Mouse (Mus musculus) gonadal fat pad, adult 2 months (tissue): ENCODE results near the gene Fzd4. TPM values are rescaled to one million over a fixed set of nuclear protein-coding genes. Genes with fewer than 3 reads are reported as not detected.

Experiments
- DNase-seq: peaks from one replicate; pipeline ENCODE4 v3.0.0-alpha.2; 2012; ENCODE audit warnings: low read depth
- polyA plus RNA-seq: library from polyadenylated mRNA; depleted of rRNA; stranded (reverse); fragments of >200 nt; gene quantifications from 2 replicates; pipeline ENCODE4 v1.2.3, GENCODE M21; 2012; rRNA removed

Gene Fzd4
- polyA plus RNA-seq, 1 experiment, result 80.9 TPM

DNA sequence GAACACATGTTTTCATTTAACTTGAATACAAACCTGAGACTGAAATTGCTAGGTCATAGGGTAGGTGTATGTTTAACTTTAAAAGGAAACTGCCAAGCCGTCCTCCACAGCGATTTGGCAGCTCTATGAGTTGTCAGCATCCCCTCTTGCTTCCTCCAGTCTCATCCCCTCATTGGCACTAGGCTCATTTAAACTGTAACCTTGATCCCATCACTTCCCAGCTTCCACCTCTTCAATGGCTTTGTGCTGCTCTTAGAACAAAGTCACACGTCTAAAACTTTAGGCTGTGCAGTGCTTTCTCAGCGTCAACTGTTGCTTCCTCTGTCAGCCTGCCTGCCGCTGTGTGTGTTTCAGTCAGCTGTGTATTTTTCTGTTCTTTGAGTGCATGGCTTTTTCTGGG lies 22.9 kb downstream of the Fzd4 start:
- no peak for DNase-seq

DNA sequence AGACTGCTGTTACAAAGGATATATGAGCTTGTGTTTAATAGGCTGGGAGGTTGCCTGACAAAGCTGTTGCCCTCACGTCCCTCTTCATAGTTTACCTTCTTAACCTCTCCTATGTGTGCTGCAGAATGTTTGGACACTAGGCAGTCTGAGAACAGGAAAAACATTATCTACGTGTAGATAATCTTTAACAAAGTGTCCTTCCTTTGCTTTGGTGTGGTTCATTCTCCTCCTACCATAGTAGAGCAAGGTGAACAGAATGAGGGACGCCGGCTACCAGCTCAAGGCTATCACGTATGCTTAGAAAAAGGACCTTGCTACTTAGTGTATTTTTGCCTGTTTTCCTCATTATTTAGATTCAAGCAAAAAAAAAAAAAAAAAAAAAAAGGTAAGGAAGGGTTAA lies 24.6 kb downstream of the Fzd4 start:
- no peak for DNase-seq

DNA sequence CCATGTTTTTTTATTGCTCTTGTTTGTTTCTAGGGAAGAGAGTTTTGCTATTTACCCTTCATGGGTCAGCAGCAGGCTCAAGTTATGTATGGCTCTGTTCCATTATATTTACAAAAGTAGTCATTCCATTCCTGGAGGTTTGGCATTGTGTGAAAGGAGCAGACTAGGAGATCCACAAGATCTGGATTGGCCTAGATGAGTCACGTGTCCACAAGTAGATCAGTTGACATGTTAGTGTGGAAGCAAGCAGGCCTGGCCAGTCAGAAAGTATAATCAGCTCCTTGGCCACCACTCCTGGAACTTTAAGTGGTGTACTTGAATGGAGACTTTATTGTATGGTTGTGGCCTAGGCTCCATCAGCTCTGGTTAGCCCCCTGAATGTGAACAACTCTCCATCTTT lies 25.2 kb downstream of the Fzd4 start:
- DNase-seq, result no peak

DNA sequence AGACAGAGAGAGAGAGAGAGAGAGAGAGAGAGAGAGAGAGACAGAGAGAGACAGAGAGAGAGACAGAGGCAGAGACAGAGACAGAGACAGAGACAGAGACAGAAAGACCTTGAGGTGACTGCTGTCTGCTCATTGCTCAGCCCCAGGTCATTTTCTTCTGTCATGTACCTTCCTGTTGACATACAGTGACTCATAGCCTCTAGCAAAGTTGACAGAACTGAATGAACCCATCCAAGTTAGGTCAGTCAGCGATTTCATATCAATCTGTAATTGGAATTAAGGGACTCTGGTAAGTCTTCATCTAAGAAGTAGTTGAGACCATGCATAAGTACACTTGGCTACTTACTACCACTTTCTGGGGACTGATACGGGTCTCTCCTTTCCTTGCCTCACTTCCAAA lies 27.0 kb downstream of the Fzd4 start:
- no peak for DNase-seq

DNA sequence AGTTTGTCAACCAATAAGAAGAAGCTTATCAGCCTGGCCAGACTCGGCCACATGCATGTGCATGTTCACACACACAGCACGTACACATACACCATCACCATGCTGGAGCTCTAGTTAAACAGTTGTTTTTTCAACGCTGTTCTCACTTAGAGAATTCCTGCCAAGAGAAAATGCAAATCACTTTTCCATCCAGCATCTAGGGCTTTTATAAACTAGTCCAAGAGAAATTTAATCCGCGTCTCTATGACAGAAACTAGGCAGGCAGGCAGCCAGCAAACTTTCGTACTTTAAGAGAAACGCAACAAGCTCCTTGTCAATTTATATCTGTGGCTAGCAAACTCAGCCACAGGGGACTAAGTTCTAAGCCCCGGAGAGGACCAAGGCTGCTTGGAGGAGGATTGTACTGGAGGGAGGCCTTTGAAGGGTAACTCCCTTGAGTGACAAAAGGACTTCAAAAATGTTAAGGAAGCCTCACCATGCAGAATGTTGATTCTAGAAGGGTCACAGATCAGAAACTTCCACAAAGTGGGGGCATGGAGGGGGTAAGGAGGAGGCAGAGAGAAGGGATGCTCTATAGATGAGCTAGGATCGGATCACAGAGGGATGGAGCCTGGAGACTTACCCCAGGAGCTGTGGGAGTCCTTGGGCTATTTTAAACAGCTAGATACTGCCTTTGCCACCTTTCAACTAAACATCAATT lies 29.2 kb downstream of the Fzd4 start:
- no peak for DNase-seq

DNA sequence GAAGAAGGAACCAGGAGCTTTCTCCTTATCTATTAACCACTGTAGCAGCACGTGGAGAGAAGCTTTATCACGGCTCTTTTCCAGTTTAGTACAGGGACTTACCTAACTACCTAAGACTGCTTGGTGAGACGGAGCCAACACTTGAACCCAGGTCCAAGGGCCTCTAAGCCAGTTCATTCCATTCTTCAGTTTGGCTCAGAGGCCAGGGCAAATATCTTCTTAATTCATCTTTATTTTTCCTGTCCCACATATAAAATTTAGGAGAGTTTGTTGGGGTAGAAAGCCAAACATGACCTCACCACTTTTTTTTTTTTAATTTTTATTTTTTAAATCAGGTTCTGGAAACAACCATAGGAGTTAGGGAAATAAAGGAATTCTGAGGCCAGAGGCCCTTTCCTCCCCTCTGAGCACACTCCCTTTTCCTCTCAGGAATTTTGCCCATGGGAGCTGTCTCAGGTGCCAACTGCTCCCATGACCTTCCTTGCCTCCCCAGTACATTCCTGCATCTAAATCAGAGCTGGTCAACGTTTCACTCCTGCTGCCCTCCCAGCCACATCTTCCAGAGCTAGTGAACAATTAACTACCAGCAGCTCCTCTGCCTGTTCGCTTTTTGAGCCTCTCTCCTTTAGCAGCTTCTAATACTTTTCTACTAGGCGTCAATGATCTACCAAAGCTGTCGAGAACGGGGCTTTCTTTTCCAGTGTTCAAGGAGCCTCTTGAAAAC lies 29.9 kb downstream of the Fzd4 start:
- DNase-seq, result no peak

DNA sequence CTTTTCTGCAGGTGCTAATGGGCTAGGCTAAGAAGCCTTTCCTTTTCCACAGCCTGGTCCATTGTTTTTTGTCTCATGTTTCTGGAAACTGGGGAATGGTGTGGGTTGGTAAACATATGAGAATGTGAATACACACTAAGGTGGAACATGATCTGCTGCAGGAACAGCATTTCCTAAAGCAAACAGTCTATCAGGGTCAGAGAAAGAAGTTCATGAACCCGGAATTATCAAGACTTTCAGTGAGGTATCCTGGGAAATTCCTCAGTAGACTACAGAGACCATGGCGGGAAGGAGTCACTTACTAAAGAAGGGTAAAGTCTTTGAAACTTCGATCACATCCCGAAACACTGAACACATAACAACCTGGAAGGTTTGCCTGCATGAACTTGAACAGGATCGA lies 32.2 kb downstream of the Fzd4 start:
- no peak for DNase-seq

DNA sequence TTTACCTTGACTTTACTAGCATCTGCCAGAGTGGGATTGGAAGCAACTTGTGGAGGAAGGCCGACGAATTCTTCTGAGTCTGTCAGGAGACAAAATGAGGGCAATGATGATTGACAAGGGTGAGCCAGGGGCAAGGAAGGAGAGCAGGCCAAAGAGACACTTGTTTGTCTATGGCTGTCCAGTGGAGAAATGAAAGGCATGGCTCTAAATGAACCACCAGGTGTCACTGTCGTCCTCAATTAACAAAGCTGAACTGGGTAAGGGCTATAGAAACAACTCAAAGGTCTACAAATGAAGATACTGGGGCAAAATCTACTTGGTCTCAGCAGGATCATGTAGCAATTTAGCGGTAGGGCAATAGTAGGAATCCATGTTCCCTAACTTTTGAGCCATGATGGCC lies 33.4 kb downstream of the Fzd4 start:
- DNase-seq, result no peak

DNA sequence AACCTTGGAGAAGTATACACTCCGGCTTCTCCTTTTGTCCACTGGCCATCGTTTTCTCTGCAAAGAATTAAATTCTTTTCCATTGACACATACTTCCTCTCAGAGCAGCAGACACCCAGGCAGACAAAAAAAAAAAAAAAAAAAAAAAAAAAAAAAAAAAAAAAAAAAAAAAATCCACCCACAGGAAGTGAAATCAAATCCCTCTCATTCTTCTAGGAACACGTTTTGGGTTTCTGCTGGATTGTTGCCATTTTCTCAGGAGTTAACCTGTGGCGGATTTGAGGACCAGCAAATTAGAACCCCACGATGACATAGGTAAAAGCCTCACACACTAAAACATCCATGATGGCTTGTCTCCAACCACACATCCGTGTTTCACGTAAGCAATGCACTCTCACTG lies 37.1 kb downstream of the Fzd4 start:
- DNase-seq, result no peak

DNA sequence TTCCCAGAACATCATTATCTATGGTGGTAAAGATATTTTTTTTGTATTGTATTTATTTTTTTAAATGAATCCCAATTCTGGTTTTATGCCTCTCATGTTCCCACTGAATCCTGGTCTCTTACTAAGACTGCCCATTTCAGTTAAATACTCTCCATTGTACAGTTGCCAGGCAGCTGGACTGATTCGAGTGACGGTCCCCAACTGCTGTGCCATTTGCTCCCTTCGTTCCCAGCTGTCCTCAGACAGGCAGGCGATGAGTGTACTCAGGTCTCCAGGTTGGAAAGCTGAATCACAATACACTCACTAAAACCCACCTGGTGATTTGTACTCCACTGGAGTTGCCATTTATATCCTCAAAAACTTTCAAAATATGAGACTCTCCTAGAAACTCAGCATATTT lies 38.1 kb downstream of the Fzd4 start:
- no peak for DNase-seq

DNA sequence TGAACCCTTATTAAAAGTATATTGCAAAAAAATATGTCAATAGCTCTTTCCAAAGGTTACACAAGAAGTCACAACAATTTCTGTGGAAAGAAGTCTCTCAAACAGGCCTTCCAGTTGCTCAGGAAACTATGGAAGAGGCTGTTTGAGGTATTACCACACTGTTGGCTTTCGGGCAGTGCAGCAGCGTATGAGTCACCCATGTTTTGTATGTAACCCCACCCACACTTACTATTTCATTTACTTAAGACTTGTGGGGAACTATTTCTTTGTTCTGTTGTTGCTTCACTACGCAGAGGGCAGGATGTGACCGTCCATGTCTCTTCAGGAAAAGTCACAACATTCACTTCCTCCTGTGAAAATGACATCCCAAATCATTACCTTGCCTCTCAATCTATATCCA lies 41.0 kb downstream of the Fzd4 start:
- peak; percentile 44 for DNase-seq

DNA sequence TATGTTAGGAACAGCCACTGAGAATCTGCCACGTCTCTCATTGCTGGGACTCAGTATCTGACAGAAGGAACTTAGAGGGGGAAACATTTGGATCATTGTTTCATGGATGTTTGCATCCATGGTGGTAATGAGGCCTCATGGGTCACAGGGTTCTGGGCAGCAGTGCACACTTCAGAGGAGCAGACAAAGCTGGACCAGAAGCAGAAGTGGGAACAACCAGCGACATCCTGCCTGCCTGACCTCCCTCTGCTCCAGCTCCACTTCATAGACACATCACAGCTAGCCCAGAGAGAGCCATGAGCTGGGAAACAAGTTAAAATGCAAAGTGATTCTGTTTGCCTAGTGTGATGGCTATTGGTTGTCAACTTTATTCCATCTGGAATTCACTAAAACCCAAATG lies 46.2 kb downstream of the Fzd4 start:
- DNase-seq, result no peak

DNA sequence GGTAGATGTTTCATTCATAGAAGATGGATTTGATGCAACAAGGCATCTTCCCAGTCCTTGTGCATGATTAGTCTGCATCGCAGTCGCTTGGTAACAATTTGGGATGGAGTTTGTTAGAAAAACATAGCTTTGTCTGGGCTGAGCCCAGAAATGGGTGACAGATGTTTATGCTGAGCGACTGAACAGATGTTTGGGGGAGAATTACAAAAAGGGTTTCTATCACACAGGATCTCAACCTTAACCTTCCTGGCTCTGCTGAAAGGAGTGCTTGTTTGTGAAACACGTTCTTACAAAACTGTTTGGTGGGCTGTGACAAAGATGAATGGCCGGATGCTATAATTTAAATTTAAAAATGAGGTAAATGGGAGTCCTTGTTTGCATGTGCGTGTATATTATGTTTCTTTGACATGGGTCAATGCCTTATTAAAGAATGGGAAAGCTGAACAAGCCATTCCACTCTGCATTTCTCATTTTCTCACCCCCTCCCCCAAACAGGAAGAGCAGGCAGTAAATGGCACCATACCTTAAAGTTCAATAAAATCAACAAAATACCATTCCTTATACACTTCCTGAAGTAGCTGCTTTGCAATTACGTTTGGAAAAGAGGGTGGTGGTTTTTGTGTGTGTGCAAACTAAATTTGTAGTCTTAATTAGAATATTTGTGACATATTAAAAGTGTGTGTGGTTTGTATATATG lies 52.4 kb downstream of the Fzd4 start:
- no peak for DNase-seq

DNA sequence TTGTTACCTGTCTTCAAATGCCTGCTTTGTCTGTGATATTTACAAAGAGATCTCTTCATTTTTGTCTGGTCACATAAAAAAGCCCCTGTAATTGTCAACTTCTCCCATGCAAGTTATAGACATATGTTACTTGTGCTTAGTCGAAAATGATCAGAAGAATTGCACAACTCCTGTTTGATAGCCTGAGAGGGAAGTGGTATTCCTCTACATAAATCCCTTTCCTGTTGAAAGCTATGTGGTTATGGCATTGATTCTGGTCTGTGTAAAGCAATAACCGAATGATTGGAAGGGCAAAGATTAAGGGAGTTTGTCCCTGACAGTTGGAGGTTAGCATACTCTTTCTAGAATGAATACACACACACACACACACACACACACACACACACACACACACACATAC lies 55.5 kb downstream of the Fzd4 start:
- DNase-seq, result no peak

DNA sequence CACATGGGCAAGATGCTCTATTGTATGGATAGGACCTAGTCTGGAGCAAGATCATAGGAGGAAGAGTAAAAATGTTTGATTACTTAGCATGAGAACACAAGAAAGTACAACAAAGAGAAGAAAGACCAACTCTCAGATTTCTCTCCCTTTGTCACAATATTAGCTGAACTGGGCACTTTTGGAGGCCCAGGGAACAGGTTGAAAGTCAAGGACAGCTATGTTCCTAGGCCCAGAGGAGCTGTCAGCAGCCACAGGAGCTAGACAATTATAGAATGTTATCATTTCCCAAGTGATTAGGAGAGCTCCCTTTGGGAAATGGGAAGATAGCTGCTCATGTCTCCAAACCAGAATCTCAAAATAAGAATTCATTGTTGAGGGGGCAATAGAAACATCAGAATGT lies 56.8 kb downstream of the Fzd4 start:
- no peak for DNase-seq

DNA sequence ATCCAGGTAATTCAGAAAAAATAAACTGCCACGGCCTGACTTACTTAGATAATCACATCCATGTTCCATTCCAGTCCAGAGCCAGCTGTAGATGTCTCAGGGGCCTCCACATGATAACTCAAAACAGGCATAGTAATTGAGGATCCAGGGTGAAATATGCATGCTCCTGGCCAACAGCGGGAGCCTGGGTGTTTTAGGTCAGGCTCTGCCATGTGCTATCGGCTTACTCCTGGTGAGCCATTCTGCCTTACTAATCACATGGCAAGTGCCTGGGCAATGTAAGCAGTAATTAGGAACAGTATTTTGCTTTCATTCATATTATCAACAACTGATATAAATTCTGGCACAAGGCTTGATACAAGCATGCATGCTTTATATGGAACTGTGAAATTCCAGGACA lies 57.2 kb downstream of the Fzd4 start:
- no peak for DNase-seq

Other genes with a start within 250 kb of the Fzd4 start
- gene Tmem135, start 133 bp upstream of the Fzd4 start, polyA plus RNA-seq, result 77.8 and 108 TPM in 2 replicates
- 141 and 223 TPM in 2 replicates for gene Prss23, start 122.8 kb downstream of the Fzd4 start, polyA plus RNA-seq
- gene Me3, start 228.0 kb downstream of the Fzd4 start, polyA plus RNA-seq, result 3.0 and 3.1 TPM in 2 replicates